23 mouse cellular contexts compared by ENCODE assay signal in genomic region chr11:7057781-7058180, GRCm38 (mm10). TPM values are rescaled to one million over a fixed set of nuclear protein-coding genes. Genes with fewer than 3 reads are reported as not detected.
A peak's percentile ranks its signal among the peaks of the same experiment; 100 is the strongest.
DNase-seq lines count a peak whose midpoint lies in the region; ATAC-seq and TF ChIP-seq lines count a peak whose summit lies in the region.
"Had no signal": no experiment of that assay in that cellular context is flagged by ENCODE, and none has a peak within 500 bp of the region (broad histone marks: within the 10 kb centered on the region; RNA-seq: fewer than 3 reads in every experiment).

No protein-coding gene starts in this region.

- 77% methylated on average over 7 of the region's 7 CpGs for WGBS in cerebellum, adult 2 months

- no peaks in the 10 kb centered on the region for H3K27me3 ChIP-seq in cerebellum, adult 2 months (ENCODE audit: control insufficient read depth, insufficient read depth, low read length)
- H3K27me3 ChIP-seq: Patski had no signal

- peak overlapping the region; percentile 97 for H3K27ac ChIP-seq in cerebellum, adult 2 months (ENCODE audit: insufficient read depth, low read length)
- H3K27ac ChIP-seq: embryonic facial prominence, embryonic 13.5 days; embryonic facial prominence, embryonic 15.5 days; forebrain, embryonic 10.5 days; forebrain, embryonic 12.5 days had no signal

- no peak overlapping the region for H3K4me3 ChIP-seq in cerebellum, adult 2 months (replicated peaks; ENCODE audit: insufficient read depth, low read depth, low read length)
- H3K4me3 ChIP-seq: embryonic facial prominence, embryonic 13.5 days; embryonic facial prominence, embryonic 15.5 days; erythroblast, embryonic 14.5 days; forebrain, embryonic 10.5 days; forebrain, embryonic 12.5 days had no signal

- peaks cover 58% of the 10 kb centered on the region for H3K4me1 ChIP-seq in cerebellum, adult 2 months (ENCODE audit: control insufficient read depth, insufficient read depth, low read length)

- no peak for TF ChIP-seq POLR2A in cerebellum, adult 2 months (IDR thresholded peaks at IDR 0.05; ENCODE audit: borderline replicate concordance, insufficient read depth, low read length)

- no peak for TF ChIP-seq CTCF in cerebellum, adult 2 months (IDR thresholded peaks at IDR 0.05; ENCODE audit: borderline replicate concordance, insufficient read depth, low read depth, low read length)

- ATAC-seq in frontal cortex, adult (ENCODE audit: low TSS enrichment) = peak; percentile 73
- ATAC-seq: activated CD4-positive, CD25-positive, alpha-beta regulatory T cell, adult 4 months; CD4-positive, CD25-positive, alpha-beta regulatory T cell, adult 4 months; forebrain, embryonic 14.5 days; forebrain, embryonic 16.5 days; Patski had no signal

- peak in 1 of 2 experiments; percentile 18 for DNase-seq in cerebellum, adult 2 months
- no peak for DNase-seq in cerebellum, postnatal 4 days (ENCODE audit: low spot score in 2 of 2)
- DNase-seq in cerebellum, adult 9-11 months = peak; percentile 32
- DNase-seq in cerebellum, adult 11-12 months = no peak
- no peak for DNase-seq in frontal cortex, postnatal 36 days (ENCODE audit: low spot score in 2 of 2)
- DNase-seq in brain, adult 2 months (ENCODE audit: low read depth, low spot score) = peak; percentile 70
- DNase-seq: adrenal gland, adult 8-10 months; adrenal gland, postnatal 14 days; adrenal gland, postnatal 36 days; B cell, adult 2 months; embryo, embryonic 11 days had no signal

RNA-seq across cellular contexts. Expression of gene Adcy1, which starts 5.5 kb away (rescaled TPM):
- 258 and 326 TPM in 2 replicates for polyA plus RNA-seq in cerebellum, adult 2 months (2012; rRNA removed)
- polyA plus RNA-seq: CD4-positive, CD25-positive, alpha-beta regulatory T cell, adult 4 months; G1E had no signal

Comparison
In these comparisons a context has a peak if more than half of its experiments do, and no peak if none do; other contexts are left out.
1. DNase-seq: peak in cerebellum, adult 9-11 months (single experiment) and brain, adult 2 months (single experiment); none in cerebellum, postnatal 4 days (0 of 2), cerebellum, adult 11-12 months (single experiment) and frontal cortex, postnatal 36 days (0 of 2).